Mouse (Mus musculus) left cerebral cortex, adult 6 months (tissue): ENCODE measurements around the gene Nsf. TPM values are rescaled to one million over a fixed set of nuclear protein-coding genes. Genes with fewer than 3 reads are reported as not detected.

Experiments used
- long read RNA-seq, 2 experiments: library from polyadenylated mRNA; unstranded; transcript quantifications; one replicate each; pipeline ENCODE4 v2.0.0; 2019 to 2020
- polyA plus RNA-seq: library from polyadenylated mRNA; unstranded; fragments of <200 nt; fragmentation: Nextera tagmentation; gene quantifications from 2 replicates; pipeline ENCODE4 v1.2.3, GENCODE M21; 2021

Nsf gene
- polyA plus RNA-seq = 176 and 237 TPM in 2 replicates
- long read RNA-seq, experiment 1, transcript Nsf-208 (3 exons, 612 nt) = minor isoform, 10 of 1,168 reads
- long read RNA-seq, experiment 1, transcript Nsf-202 (21 exons, 3,766 nt) = major isoform, 872 of 1,168 reads
- long read RNA-seq, experiment 1, partial matches to known transcripts = 225 of 1,168 reads
- long read RNA-seq, experiment 1, other reads (novel, unspliced or antisense) = 60 of 1,168 reads
- long read RNA-seq, experiment 2, transcript Nsf-202 (21 exons, 3,766 nt) = major isoform, 120 of 379 reads
- long read RNA-seq, experiment 2, transcript Nsf-208 (3 exons, 612 nt) = minor isoform, 9 of 379 reads
- long read RNA-seq, experiment 2, partial matches to known transcripts = 151 of 379 reads
- long read RNA-seq, experiment 2, other reads (novel, unspliced or antisense) = 95 of 379 reads

DNA sequence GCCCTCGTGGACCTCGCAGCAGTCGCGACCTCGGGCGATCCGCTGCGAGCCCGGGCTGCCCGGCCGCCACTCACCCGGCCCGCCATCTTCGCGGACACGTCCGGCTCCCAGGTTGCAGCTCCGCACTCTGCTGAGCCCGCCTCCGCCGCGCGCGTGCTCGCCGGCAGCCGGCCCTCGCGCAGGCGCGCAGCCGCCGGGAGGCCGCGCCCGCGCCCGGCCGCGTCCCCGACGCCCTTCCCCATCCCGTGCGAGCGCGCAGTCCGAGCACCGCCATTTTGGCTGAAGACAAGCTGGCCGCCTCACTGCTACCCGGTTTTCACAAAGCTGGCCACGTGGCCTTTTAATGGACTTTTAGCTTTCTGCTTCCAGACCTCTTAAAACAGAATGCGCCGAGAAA is at the start of gene Nsf:
Gene Nsf (minus strand): TSS at position 161 of the 397 bp plus-strand sequence.

DNA sequence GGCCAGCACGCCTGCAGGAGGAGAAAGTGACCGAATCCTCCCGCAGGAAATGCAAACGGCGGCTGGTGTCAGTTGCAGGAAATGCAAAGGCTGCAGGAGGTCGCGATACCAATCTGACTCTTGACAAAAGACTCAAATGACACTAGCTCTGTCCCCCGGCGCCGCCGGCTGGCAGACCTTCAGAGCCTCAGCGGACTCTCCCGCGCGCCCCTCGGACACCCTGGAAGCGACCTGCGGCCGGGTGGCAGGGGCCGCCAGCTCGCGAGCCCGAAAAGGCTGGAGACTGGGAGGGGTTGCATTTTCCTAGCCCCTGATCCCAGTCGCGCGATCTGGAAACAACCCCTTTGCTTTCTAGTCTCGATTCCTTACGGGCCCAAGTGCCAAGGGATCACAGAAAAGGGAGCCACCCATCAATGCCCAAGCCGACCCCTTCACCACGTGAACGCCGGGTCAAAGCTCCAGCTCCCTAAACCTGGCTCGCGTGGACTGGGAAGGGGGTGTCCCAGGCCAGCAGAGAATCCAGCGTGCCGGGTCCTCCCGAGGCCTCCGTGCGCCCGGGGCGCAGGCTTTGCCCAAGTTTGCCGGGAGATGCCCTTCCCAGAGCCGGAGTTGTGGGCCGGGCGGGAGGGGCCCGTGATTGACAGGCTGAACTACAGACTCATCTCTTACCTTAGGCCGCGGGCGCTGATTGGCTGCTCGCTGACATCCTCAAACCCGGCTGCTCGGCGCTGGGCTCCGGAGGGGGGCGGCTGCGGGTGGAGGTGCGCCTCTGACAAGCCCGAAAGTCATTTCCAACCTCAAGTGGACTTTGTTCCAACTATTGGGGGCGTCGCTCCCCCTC is 180.2 kb downstream of the Nsf start, which contains the start of gene Wnt3:
Gene Wnt3 (plus strand): TSS at position 764 of the 841 bp plus-strand sequence.

Other genes starting within 250 kb of the Nsf start
- 0.04 and 0.08 TPM in 2 replicates for gene Wnt9b, start 204.2 kb downstream of the Nsf start, polyA plus RNA-seq
- gene Wnt3, start 179.9 kb downstream of the Nsf start, polyA plus RNA-seq = 1.9 and 2.2 TPM in 2 replicates
- 37.0 and 44.4 TPM in 2 replicates for gene Arf2, start 12.7 kb upstream of the Nsf start, polyA plus RNA-seq
- gene Crhr1, start 178.8 kb upstream of the Nsf start, polyA plus RNA-seq = 10.0 and 11.6 TPM in 2 replicates
- gene Sppl2c, start 232.3 kb upstream of the Nsf start, polyA plus RNA-seq = not detected in 2 replicates